Mouse (Mus musculus) embryonic facial prominence, embryonic 10.5 days (tissue): ENCODE measurements around the gene Cntn4. TPM values are rescaled to one million over a fixed set of nuclear protein-coding genes. Genes with fewer than 3 reads are reported as not detected.

Experiments used
- DNase-seq: peaks from one replicate; pipeline ENCODE4 v3.0.0-alpha.2; 2017; ENCODE audit warnings: low spot score
- H3K27ac ChIP-seq: fragments of 300-500 bp; sonication (generic); replicated peaks from 2 replicates; pipeline ENCODE4 v1.5.1; 2016; ENCODE audit warnings: mild to moderate bottlenecking
- H3K27me3 ChIP-seq: fragments of 300-500 bp; sonication (generic); replicated peaks from 2 replicates; pipeline ENCODE4 v1.6.1; 2016; ENCODE audit warnings: low read depth, mild to moderate bottlenecking; ENCODE audit not compliant: poor library complexity, severe bottlenecking
- H3K36me3 ChIP-seq: fragments of 300-500 bp; sonication (generic); replicated peaks from 2 replicates; pipeline ENCODE4 v1.6.1; 2016; ENCODE audit warnings: mild to moderate bottlenecking, moderate library complexity
- H3K4me1 ChIP-seq: fragments of 300-500 bp; sonication (generic); 2 replicates; pipeline ENCODE4 v1.6.1; 2016
- H3K4me3 ChIP-seq: fragments of 300-500 bp; sonication (generic); 2 replicates; pipeline ENCODE4 v1.5.1; 2016; ENCODE audit warnings: mild to moderate bottlenecking, moderate library complexity
- H3K9me3 ChIP-seq: fragments of 300-500 bp; sonication (generic); 2 replicates; pipeline ENCODE4 v1.6.1; 2016; ENCODE audit warnings: mild to moderate bottlenecking
- WGBS: fragments of 180-500 bp; shearing (Covaris S2); methylation state at CpG from one replicate; pipeline ENCODE4 v1.1.7; 2016; 5-methylcytosine and 5-hydroxymethylcytosine counted together
- polyA plus RNA-seq: library from polyadenylated mRNA; unstranded; fragments of >200 nt; fragmentation: Nextera tagmentation; extraction: Ambion mirVana; gene quantifications from 2 replicates; pipeline ENCODE4 v1.2.1, GENCODE M21; 2016

The Cntn4 gene
- polyA plus RNA-seq, 1 experiment from 2014 or later, result 0.72 TPM

DNA sequence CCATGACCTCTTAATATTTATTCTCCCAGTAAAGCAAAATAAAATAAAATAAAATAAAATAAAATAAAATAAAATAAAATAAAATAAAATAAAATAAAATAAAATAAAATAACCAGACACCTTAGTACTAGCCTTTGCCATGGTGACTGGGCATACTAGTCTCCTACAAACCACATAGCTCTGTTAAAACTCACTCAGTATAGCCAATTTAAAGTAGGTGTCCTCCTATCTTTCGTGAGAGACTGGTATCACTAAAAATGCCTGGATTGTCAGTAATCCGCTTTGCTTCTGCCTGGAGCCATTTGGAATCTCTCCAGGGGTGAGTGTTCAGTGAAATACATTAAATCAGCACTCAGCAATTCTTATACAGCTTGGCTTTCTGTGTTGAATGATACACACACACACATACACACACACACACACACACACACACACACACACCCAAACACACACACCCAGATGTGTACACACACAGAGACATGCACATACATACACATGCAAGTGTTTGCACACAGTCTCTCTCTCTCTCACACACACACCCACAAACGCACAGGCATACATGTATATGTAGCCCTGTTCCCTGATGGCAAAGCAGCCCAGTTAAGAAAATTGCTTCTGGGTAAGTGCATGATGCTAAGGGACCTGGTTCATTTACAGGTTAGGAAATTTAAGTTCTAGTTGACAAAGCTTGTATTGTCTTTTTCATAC, 776.8 kb downstream of the Cntn4 start:
- WGBS, result 86% methylated on average over 3 of the region's 3 CpGs
- Histone ChIP-seq H3K27ac (no peak overlapping the region), H3K36me3 (no peaks in the 10 kb centered on the region), H3K27me3 (no peaks in the 10 kb centered on the region), H3K4me3 (no peak overlapping the region), H3K9me3 (no peaks in the 10 kb centered on the region), H3K4me1 (no peaks in the 10 kb centered on the region)
- no peak for DNase-seq

DNA sequence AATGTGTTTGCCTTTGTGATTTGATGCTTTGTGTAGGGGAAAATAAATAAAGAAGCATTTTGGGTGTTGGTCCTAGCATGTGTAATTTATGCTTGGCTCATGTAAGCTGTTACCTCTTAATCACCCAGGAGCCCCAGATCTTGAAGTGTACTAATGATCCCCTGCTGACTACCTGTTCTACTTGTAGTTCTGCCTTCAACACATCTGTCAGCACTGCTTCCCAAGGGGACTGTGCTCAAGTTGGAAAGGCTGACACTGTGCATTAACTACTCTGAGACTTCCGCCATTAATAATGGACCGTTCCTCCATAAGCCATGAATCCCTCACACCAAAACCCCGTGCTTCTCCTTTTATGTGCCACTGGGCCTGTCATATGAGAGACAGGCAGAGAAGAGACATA, 778.2 kb downstream of the Cntn4 start:
- H3K27ac ChIP-seq, result no peak overlapping the region
- no peaks in the 10 kb centered on the region for H3K9me3 ChIP-seq
- H3K36me3 ChIP-seq, result no peaks in the 10 kb centered on the region
- no peak overlapping the region for H3K4me3 ChIP-seq
- H3K4me1 ChIP-seq, result no peaks in the 10 kb centered on the region
- DNase-seq, result no peak
- 88% methylated on average over 3 of the region's 3 CpGs for WGBS
- no peaks in the 10 kb centered on the region for H3K27me3 ChIP-seq

- Histone ChIP-seq H3K27ac (no peak overlapping the region), H3K4me3 (no peak overlapping the region), H3K9me3 (no peaks in the 10 kb centered on the region), H3K4me1 (no peaks in the 10 kb centered on the region), H3K36me3 (no peaks in the 10 kb centered on the region), H3K27me3 (no peaks in the 10 kb centered on the region)
- WGBS, result 85% methylated on average over 6 of the region's 6 CpGs
- DNase-seq, result no peak
These were observed 780.7 kb downstream of the Cntn4 start for GRCm38 (mm10) chr6:106458166-106458565.

- Histone ChIP-seq H3K27ac (no peak overlapping the region), H3K4me1 (no peaks in the 10 kb centered on the region), H3K4me3 (no peak overlapping the region), H3K36me3 (no peaks in the 10 kb centered on the region), H3K27me3 (no peaks in the 10 kb centered on the region), H3K9me3 (no peaks in the 10 kb centered on the region)
- 87% methylated on average over 6 of the region's 6 CpGs for WGBS
- DNase-seq, result no peak
These were observed 784.9 kb downstream of the Cntn4 start for GRCm38 (mm10) chr6:106462403-106462802.

DNA sequence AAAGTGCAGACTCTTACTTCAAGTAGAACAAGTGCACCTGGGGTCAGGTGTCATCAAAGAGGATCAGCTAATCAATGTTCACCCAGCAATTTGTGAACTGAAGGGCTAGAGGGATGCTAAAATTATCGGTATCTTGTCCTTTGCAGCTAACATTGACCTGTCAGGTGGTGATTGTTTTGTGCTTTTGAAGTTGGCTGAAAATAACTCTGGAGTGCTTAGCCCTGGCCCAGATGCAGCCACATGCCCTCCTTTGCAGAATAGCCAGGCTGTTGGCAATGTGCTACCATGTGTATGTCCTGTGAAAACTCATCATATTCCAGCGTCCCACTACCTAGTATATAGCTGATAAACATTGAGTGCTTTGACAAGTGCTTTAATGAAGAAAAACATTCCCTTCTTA, 786.4 kb downstream of the Cntn4 start:
- no peaks in the 10 kb centered on the region for H3K9me3 ChIP-seq
- 87% methylated on average over 2 of the region's 2 CpGs for WGBS
- no peaks in the 10 kb centered on the region for H3K4me1 ChIP-seq
- no peak overlapping the region for H3K27ac ChIP-seq
- no peak overlapping the region for H3K4me3 ChIP-seq
- DNase-seq, result no peak
- H3K36me3 ChIP-seq, result no peaks in the 10 kb centered on the region
- H3K27me3 ChIP-seq, result no peaks in the 10 kb centered on the region

DNA sequence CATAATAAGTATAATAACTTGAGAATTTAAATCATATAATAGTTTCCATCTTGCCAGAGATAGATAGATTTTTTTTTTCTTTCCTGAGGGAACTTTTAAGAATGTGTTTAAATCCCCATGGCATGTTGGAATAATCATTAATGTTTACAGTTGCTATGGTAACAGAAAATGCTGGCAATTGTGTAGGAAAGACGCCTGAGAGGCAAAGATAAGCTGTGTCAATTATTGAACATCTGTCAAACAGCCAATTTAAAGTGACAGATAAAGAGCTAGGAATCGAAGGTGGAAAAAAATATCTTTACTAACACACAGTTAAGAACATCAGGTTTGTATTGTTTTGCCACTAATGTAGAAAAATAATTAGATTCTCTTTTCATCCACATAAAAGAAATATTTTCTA, 788.3 kb downstream of the Cntn4 start:
- H3K4me1 ChIP-seq, result no peaks in the 10 kb centered on the region
- no peaks in the 10 kb centered on the region for H3K27me3 ChIP-seq
- no peak overlapping the region for H3K4me3 ChIP-seq
- H3K27ac ChIP-seq, result no peak overlapping the region
- H3K36me3 ChIP-seq, result no peaks in the 10 kb centered on the region
- no peak for DNase-seq
- H3K9me3 ChIP-seq, result no peaks in the 10 kb centered on the region
- 33% methylated on average over 2 of the region's 2 CpGs for WGBS

DNA sequence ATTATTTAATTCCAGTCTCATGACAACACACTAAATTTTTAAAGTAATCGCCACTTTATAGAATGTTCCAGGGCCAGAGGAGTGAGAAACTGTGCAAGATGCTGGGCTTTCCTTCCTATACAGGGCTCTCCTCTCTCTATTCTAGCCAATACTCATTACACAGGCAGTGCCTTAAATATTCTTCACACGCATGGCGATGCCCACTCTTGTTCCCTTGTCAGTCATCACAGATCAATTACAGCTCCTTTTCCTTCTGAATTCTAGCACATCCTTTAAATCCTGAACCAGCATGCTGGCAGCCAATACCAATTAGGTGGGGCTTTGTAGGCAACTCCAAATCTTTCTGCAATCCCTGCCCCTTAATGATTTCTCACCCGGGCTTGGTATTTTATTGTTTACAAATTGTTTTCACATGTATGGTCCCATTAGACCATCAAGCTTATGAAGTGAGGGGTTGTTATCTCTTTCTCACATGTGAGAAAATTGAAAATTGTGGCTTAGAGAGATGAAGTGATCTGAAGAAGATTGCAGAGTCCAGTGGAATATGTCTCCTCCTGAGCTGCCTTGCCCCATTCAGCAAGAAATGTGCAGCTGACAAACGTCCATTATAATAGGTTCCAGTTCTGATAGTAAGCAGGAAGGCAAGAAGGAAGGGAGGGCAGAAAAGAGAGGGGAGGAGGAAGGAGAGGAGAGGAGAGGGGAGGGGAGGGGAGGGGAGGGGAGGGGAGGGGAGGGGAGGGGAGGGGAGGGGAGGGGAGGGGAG, 789.0 kb downstream of the Cntn4 start:
- Histone ChIP-seq H3K36me3 (no peaks in the 10 kb centered on the region), H3K27ac (no peak overlapping the region), H3K9me3 (no peaks in the 10 kb centered on the region), H3K4me3 (no peak overlapping the region), H3K4me1 (no peaks in the 10 kb centered on the region), H3K27me3 (no peaks in the 10 kb centered on the region)
- WGBS, result 56% methylated on average over 5 of the region's 5 CpGs
- DNase-seq, result no peak

DNA sequence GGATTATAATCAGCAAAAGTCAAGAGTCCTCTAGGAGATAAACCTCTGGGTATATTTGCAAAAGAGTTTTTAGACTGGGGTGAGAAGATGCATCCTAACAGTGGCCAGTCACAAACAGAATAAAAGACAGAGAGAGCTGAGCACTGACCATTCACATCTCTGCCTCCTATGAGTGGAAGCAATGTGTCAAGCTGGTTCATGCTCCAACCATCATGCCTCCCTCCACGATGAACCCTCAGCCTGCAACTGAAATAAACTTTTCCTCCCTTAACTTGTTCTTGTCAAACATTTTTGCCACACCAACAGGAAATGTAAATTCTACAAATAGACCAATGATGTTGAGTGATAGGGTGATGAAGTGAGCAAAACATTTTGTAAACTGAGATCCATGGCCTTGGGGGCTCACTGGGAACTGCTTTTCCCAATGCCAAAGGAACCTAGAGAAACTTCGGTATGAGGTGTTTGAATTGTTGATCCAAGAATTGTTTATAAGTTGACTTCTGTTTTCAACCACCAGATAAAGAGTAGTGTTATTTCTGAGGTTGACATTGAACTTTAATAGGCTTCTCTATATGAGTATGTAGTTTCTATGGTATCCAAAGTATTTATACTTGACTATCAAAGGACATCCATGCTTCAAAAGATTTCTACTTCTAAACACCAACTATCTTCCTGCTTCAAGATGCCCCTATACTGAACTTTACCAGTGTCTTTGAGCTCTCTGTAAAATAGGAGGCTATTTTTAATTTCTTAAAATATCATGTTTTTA, 794.6 kb downstream of the Cntn4 start:
- Histone ChIP-seq H3K27me3 (no peaks in the 10 kb centered on the region), H3K36me3 (no peaks in the 10 kb centered on the region), H3K27ac (no peak overlapping the region), H3K9me3 (no peaks in the 10 kb centered on the region), H3K4me3 (no peak overlapping the region), H3K4me1 (no peaks in the 10 kb centered on the region)
- DNase-seq, result no peak
- WGBS, result 79% methylated on average over 2 of the region's 2 CpGs

- DNase-seq, result no peak
- Histone ChIP-seq H3K27ac (no peak overlapping the region), H3K36me3 (no peaks in the 10 kb centered on the region), H3K4me1 (no peaks in the 10 kb centered on the region), H3K27me3 (no peaks in the 10 kb centered on the region), H3K9me3 (no peaks in the 10 kb centered on the region), H3K4me3 (no peak overlapping the region)
- WGBS, result 90% methylated on average over 2 of the region's 2 CpGs
These were observed 796.4 kb downstream of the Cntn4 start for GRCm38 (mm10) chr6:106473871-106474270.

DNA sequence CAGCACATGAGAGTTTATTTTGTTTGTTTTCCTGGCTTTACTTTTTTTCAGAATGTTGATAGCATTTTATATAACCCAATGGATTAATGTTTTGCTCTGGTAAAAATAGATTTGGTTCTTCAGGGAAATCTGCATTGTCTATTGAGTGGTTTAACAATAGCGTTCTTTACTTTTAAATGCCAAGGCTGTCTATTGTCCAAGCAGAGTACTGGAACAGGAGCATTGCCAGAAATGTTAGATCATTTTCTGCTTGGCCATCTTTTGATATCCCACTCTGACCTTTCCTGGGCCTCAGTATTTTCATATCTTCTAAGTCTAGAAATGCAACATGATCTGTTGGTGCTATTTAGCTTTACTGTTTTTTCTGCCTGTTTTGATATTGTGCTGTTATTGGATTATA, 804.1 kb downstream of the Cntn4 start:
- Histone ChIP-seq H3K9me3 (no peaks in the 10 kb centered on the region), H3K36me3 (no peaks in the 10 kb centered on the region), H3K27ac (no peak overlapping the region), H3K27me3 (no peaks in the 10 kb centered on the region), H3K4me3 (no peak overlapping the region), H3K4me1 (no peaks in the 10 kb centered on the region)
- DNase-seq, result no peak
- 86% methylated on average over 1 of the region's 1 CpGs for WGBS

DNA sequence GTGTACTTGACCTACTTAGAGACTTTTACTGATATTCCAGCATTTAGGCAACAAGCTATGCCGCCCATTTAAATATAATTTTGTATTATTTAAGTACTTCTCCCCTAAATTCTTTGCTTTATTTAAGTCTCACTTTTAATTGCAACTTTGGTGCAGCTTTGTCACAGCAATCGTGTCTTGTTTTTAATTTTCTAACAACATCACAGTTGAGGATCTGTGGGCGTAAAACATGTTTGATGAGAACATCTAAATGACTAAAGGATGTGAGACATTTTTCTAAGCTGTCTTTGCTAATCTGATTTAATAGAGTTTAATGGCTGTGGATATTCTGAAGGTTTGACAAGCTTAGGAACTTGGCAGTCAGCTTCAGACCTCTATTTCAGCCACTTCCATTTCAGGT, 818.8 kb downstream of the Cntn4 start:
- no peak overlapping the region for H3K27ac ChIP-seq
- no peak for DNase-seq
- no peak overlapping the region for H3K4me3 ChIP-seq
- H3K9me3 ChIP-seq, result no peaks in the 10 kb centered on the region
- WGBS, result 89% methylated on average over 3 of the region's 3 CpGs
- H3K4me1 ChIP-seq, result no peaks in the 10 kb centered on the region
- H3K27me3 ChIP-seq, result no peaks in the 10 kb centered on the region
- H3K36me3 ChIP-seq, result no peaks in the 10 kb centered on the region

DNA sequence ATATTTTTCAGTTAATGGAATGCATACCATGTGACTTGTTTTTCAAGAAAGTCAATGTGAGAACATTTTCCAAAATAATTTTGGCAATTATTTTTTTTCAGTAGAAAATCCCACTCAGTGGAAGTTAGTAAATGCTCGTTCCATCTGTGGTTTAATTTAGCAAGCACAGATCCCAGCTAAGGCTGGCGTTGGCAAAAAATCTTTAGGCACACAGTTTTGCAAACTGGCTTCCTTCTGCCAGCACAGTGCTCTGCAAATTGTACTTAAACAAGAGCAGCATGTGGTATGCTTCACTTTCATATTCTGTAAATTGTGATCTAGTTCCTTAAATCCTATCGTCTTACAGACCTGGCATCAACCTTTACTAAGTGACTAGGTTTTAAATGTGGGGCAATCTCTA, 821.7 kb downstream of the Cntn4 start:
- Histone ChIP-seq H3K36me3 (no peaks in the 10 kb centered on the region), H3K27ac (no peak overlapping the region), H3K27me3 (no peaks in the 10 kb centered on the region), H3K4me3 (no peak overlapping the region), H3K4me1 (no peaks in the 10 kb centered on the region), H3K9me3 (no peaks in the 10 kb centered on the region)
- 86% methylated on average over 3 of the region's 3 CpGs for WGBS
- no peak for DNase-seq

DNA sequence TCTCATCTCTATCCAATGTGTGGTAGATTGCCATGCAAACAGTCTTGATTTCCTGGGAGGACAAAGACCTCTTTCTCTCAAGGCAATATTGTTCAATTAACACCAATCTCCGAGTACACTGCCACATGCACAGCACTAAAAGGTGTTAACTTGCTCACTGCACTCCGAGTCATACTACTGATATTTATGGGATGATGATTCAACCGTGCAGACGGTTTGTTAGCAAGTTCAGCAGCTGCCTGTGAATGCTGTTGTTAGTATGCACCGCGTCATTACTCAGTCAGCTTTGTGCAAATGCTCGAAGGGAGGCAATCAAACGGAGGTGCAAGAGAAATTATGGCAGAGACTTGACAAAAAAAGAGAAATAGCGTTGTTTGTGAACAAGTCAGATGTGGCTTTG, 826.5 kb downstream of the Cntn4 start:
- Histone ChIP-seq H3K27me3 (no peaks in the 10 kb centered on the region), H3K36me3 (no peaks in the 10 kb centered on the region), H3K4me1 (no peaks in the 10 kb centered on the region), H3K4me3 (no peak overlapping the region), H3K9me3 (no peaks in the 10 kb centered on the region), H3K27ac (no peak overlapping the region)
- no peak for DNase-seq
- WGBS, result 80% methylated on average over 9 of the region's 9 CpGs
